Mouse (Mus musculus) midbrain, embryonic 16.5 days (tissue): ENCODE measurements around the gene Gm7978. TPM values are rescaled to one million over a fixed set of nuclear protein-coding genes. Genes with fewer than 3 reads are reported as not detected.
"Not testable (repeated sequence)": the region's sequence is repeated elsewhere in the genome, so short reads cannot be mapped to it uniquely, and the experiment has no call there.

Experiments
- ATAC-seq: fragments of 200-750 bp; cut with Nextera tagmentation; 2 replicates; pipeline ENCODE4 v1.8.0; 2017; ENCODE audit warnings: moderate TSS enrichment
- H3K27ac ChIP-seq: fragments of 300-500 bp; sonication (generic); 2 replicates; pipeline ENCODE4 v1.5.1; 2014; ENCODE audit warnings: mild to moderate bottlenecking, low read length, mixed read lengths
- H3K27me3 ChIP-seq: fragments of 300-500 bp; sonication (generic); 2 replicates; pipeline ENCODE4 v1.6.1; 2014; ENCODE audit warnings: low read depth, low read length, mixed read lengths; ENCODE audit not compliant: control insufficient read depth, insufficient read depth
- H3K36me3 ChIP-seq: fragments of 300-500 bp; sonication (generic); 2 replicates; pipeline ENCODE4 v1.6.1; 2014; ENCODE audit warnings: mild to moderate bottlenecking, low read length, moderate library complexity, mixed read lengths; ENCODE audit not compliant: control insufficient read depth, insufficient read depth
- H3K4me1 ChIP-seq: fragments of 300-500 bp; sonication (generic); 2 replicates; pipeline ENCODE4 v1.6.1; 2014; ENCODE audit warnings: mild to moderate bottlenecking, low read length, mixed read lengths; ENCODE audit not compliant: control insufficient read depth, insufficient read depth
- H3K4me2 ChIP-seq: fragments of 300-500 bp; sonication (generic); 2 replicates; pipeline ENCODE4 v1.6.1; 2014; ENCODE audit warnings: mild to moderate bottlenecking, low read length, mixed read lengths
- H3K4me3 ChIP-seq: fragments of 300-500 bp; sonication (generic); 2 replicates; pipeline ENCODE4 v1.5.1; 2014; ENCODE audit warnings: low read depth, mild to moderate bottlenecking, low read length, moderate library complexity, mixed read lengths
- H3K9ac ChIP-seq: fragments of 300-500 bp; sonication (generic); 2 replicates; pipeline ENCODE4 v1.6.1; 2014; ENCODE audit warnings: low read depth, low read length, mixed read lengths
- H3K9me3 ChIP-seq: fragments of 300-500 bp; sonication (generic); replicated peaks from 2 replicates; pipeline ENCODE4 v1.6.1; 2014; ENCODE audit warnings: mild to moderate bottlenecking, low read length, mixed read lengths; ENCODE audit not compliant: control insufficient read depth, poor library complexity, severe bottlenecking
- WGBS: fragments of 180-500 bp; shearing (Covaris S2); extraction: QIAGEN DNeasy Blood & Tissue Kit; methylation state at CpG from one replicate; pipeline ENCODE4 v1.1.7; 2014; 5-methylcytosine and 5-hydroxymethylcytosine counted together
- polyA plus RNA-seq: library from polyadenylated mRNA; unstranded; fragments of >200 nt; fragmentation: Nextera tagmentation; extraction: Ambion mirVana; gene quantifications from 2 replicates; pipeline ENCODE4 v1.2.1, GENCODE M21; 2015

Gm7978 gene
- polyA plus RNA-seq: not detected in 2 replicates

- not testable (repeated sequence) for H3K9ac ChIP-seq, H3K9me3 ChIP-seq, ATAC-seq, H3K4me1 ChIP-seq, H3K27me3 ChIP-seq, H3K36me3 ChIP-seq, H3K4me2 ChIP-seq, H3K27ac ChIP-seq, H3K4me3 ChIP-seq
- WGBS: no CpG with 5 or more reads among the region's 1 CpGs
Measured at GRCm38 (mm10) chr5:95736073-95736472, at the start of gene Gm7978. Gene Gm7978, minus strand, starts transcription at chr5:95736173.

- ATAC-seq, H3K4me1 ChIP-seq, H3K27me3 ChIP-seq, H3K9me3 ChIP-seq, H3K9ac ChIP-seq, H3K36me3 ChIP-seq, H3K27ac ChIP-seq, H3K4me2 ChIP-seq, H3K4me3 ChIP-seq: not testable (repeated sequence)
- no CpG with 5 or more reads among the region's 2 CpGs for WGBS
Measured at GRCm38 (mm10) chr5:95775690-95776089, 39.7 kb upstream of the Gm7978 start, which contains the start of gene E330014E10Rik. Gene E330014E10Rik, plus strand, starts transcription at chr5:95775990.

GRCm38 (mm10) chr5:95741714-95742113 is 5.7 kb upstream of the Gm7978 start, which contains the start of gene Gm7982:
Gene Gm7982, plus strand, starts transcription at chr5:95742014.
- WGBS: no CpG with 5 or more reads among the region's 3 CpGs
- H3K4me2 ChIP-seq, H3K4me1 ChIP-seq, H3K27me3 ChIP-seq, H3K9me3 ChIP-seq, ATAC-seq, H3K4me3 ChIP-seq, H3K27ac ChIP-seq, H3K36me3 ChIP-seq, H3K9ac ChIP-seq: not testable (repeated sequence)

Other genes starting within 250 kb of the Gm7978 start
- gene Gm3286, start 225.4 kb downstream of the Gm7978 start, polyA plus RNA-seq: not detected in 2 replicates
- gene Gm7971, start 141.3 kb downstream of the Gm7978 start, polyA plus RNA-seq: not detected in 2 replicates
- gene Gm7982, start 5.8 kb upstream of the Gm7978 start, polyA plus RNA-seq: not detected in 2 replicates
- not detected in 2 replicates for gene E330014E10Rik, start 39.8 kb upstream of the Gm7978 start, polyA plus RNA-seq
- 0.19 and 0.79 TPM in 2 replicates for gene Cxcl13, start 220.8 kb upstream of the Gm7978 start, polyA plus RNA-seq